In genomic region chr8:45068759-45069386, GRCm38 (mm10) we compare ENCODE assay signal across 8 mouse cellular contexts. TPM values are rescaled to one million over a fixed set of nuclear protein-coding genes. Genes with fewer than 3 reads are reported as not detected.
DNase-seq lines count a peak whose midpoint lies in the region; ATAC-seq lines count a peak whose summit lies in the region.

Gene Mtnr1a (plus strand): TSS chr8:45069137.

- peaks cover 4% of the 10 kb centered on the region; the same call in 1 of the 2 replicates for H3K4me1 ChIP-seq in hindbrain, embryonic 16.5 days (ENCODE audit: control insufficient read depth, insufficient read depth, low read depth, low read length)

- 7% methylated on average over 25 of the region's 29 CpGs for WGBS in hindbrain, embryonic 16.5 days

- peak within 1 kb of the TSS; percentile 48 for H3K4me3 ChIP-seq in hindbrain, embryonic 16.5 days (ENCODE audit: low read length)

- H3K9me3 ChIP-seq in hindbrain, embryonic 16.5 days (ENCODE audit: control insufficient read depth, low read length), result no peaks in the 10 kb centered on the region

- peak; percentile 88 for DNase-seq in adrenal gland, adult 2 months
- peak; percentile 66 to 69 for DNase-seq in gastrocnemius, adult 8-10 months (ENCODE audit: low spot score in 2 of 2)
- peak; percentile 84 to 88 for DNase-seq in layer of hippocampus, postnatal 36 days
- DNase-seq in lung, postnatal 10 days, result peak; percentile 90
- peak; percentile 94 for DNase-seq in retina, postnatal 1 day
- peak; percentile 65 for DNase-seq in yolk sac, embryonic 10.5 days (ENCODE audit: low spot score)

- no peak within 1 kb of the TSS for H3K27ac ChIP-seq in hindbrain, embryonic 16.5 days (ENCODE audit: low read depth, low read length)

- H3K36me3 ChIP-seq in hindbrain, embryonic 16.5 days (ENCODE audit: control insufficient read depth, insufficient read depth, low read length), result no peaks in the 10 kb centered on the region

- H3K9ac ChIP-seq in hindbrain, embryonic 16.5 days (ENCODE audit: low read depth, low read length), result peak within 1 kb of the TSS; percentile 65

- peak; percentile 93 for ATAC-seq in common myeloid progenitor, adult 5-6 weeks (replicated peaks; ENCODE audit: low read depth, poor library complexity, severe bottlenecking)
- ATAC-seq in hindbrain, embryonic 16.5 days, result peak; percentile 93

- no peaks in the 10 kb centered on the region for H3K27me3 ChIP-seq in hindbrain, embryonic 16.5 days (replicated peaks; ENCODE audit: control insufficient read depth, insufficient read depth, low read length)

- H3K4me2 ChIP-seq in hindbrain, embryonic 16.5 days (ENCODE audit: low read length), result peak within 1 kb of the TSS; percentile 94

RNA-seq across cellular contexts. Expression of gene Mtnr1a, which starts in this region (rescaled TPM):
- total RNA-seq in adrenal gland, adult 2 months (2021), result not detected
- not detected in 2 replicates for polyA plus RNA-seq in adrenal gland, adult 2 months (2012; rRNA removed)
- not detected in 2 replicates for total RNA-seq in common myeloid progenitor, adult 5-6 weeks (2017)
- not detected for total RNA-seq in gastrocnemius, adult 8-10 months (2022)
- 0.29 and 0.50 TPM in 2 replicates for polyA plus RNA-seq in hindbrain, embryonic 16.5 days (2015; fragmentation: Nextera tagmentation; extraction: Ambion mirVana)
- total RNA-seq in layer of hippocampus, postnatal 36 days (2021), result not detected

Comparison
In these comparisons a context has a peak if more than half of its experiments do, and no peak if none do; other contexts are left out.
1. Peak in DNase-seq in adrenal gland, adult 2 months; RNA of the gene not detected or under 1 TPM.
2. Peak in ATAC-seq in common myeloid progenitor, adult 5-6 weeks; RNA of the gene not detected or under 1 TPM.
3. Peak in DNase-seq in gastrocnemius, adult 8-10 months; RNA of the gene not detected or under 1 TPM.
4. Peak in ATAC-seq, H3K4me3 ChIP-seq, H3K9ac ChIP-seq and H3K4me2 ChIP-seq in hindbrain, embryonic 16.5 days; RNA of the gene not detected or under 1 TPM.
5. Peak in DNase-seq in layer of hippocampus, postnatal 36 days; RNA of the gene not detected or under 1 TPM.